Mouse (Mus musculus): ENCODE measurements around the gene Cxcr4.

The Cxcr4 gene

DNA sequence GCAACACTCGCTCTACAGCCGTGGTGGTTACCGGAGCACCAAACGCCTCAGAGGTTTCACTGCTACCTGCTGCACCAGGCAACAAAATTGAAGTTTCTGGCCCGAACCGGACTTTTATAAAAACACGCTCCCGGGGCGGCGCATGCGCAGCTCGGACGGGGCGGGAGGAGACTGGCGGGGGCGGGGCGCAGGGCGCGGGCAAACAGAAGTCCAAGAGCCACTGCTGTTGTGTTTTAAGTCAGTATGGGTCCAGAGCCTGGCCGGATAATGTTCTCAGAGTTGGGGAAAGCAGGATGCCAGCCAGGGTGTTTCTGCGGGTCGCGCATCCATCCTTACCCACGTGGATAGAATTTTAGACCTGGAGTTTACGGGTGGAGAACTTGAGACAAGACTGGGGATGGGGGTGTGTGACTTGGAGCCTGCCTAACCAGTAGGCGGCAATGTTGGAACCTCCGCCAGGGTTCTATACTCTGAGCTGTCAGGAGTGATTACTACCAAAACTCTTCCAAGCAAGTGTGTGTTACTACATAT is at the start of gene Cxcr4:
Gene Cxcr4 (minus strand): TSS at position 83 of the 531 bp plus-strand sequence.
- peak; percentile 53 for DNase-seq (ENCODE audit: low read depth, low spot score)

DNA sequence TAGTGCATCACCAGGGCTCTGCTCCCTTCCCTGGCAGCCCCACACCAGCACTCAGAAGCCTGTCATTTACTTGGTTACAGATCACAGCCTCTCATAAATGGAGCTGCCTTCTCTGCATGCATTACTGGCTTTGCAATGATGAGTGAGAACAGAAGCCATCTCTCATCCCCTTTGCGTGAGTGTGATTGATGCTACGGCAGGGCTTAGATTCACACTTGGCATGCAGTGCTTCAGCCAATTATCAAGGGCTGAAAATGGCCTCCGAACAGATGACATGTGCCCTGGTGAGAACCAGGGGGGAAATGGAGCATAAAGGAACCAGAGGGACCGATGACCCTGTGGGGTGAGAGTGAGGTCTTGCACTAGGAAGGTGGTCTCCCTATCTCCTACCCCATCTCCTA is 47.6 kb upstream of the Cxcr4 start:
- no peak for DNase-seq (ENCODE audit: low read depth, low spot score)

GRCm38 (mm10) chr1:128637230-128637740 is 45.2 kb upstream of the Cxcr4 start:
- no peak for DNase-seq (ENCODE audit: low read depth, low spot score)

GRCm38 (mm10) chr1:128636258-128637229 is 44.5 kb upstream of the Cxcr4 start:
- DNase-seq (ENCODE audit: low read depth, low spot score), result no peak

GRCm38 (mm10) chr1:128633711-128634379 is 41.8 kb upstream of the Cxcr4 start:
- no peak for DNase-seq (ENCODE audit: low read depth, low spot score)

DNA sequence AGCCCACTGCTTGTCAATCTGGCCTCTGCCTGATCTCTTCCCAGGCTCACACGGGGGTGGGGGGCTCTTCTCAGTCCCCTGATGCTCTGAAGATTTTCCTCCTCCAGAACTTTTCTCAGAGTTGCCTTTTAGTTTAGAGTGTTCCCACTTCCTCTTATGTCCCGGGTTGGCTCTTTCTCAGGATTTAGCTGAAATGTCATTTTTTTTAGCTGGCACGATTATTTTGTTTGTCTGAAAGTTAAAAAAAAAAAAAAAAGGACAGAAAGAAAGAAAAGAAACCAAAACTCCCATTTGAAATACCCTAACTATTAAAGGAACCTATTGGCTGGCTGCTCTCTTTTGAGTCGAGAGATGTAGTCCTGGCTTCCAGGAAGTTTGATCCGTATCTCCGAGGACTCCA is 40.4 kb upstream of the Cxcr4 start:
- no peak for DNase-seq (ENCODE audit: low read depth, low spot score)

DNA sequence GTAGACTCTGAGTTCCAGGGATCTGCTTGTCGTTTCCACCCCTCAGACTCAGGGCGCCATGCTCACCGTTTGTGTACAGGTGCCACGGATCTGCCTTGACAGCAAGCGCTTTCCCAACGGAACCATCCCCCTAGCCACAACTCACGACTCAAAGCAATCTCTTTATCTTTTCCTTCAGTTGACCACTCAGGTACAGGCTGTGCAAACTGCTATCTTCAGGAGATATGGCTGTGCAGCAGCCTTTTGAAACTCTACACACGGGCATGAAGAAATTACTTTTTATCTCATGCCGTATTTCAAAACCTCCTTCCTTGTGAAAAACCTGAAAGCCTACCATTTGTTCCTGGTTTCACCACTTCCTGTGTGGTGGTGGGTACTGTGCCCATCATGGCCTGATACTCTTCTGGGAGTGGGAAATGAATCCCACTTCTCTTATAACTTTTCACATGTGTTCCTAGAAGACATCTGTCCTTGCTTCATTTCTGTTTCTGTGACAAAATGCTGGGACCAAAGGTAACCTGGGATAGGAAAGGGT is 34.1 kb upstream of the Cxcr4 start:
- no peak for DNase-seq (ENCODE audit: low read depth, low spot score)

GRCm38 (mm10) chr1:128623594-128623887 is 31.4 kb upstream of the Cxcr4 start:
- DNase-seq (ENCODE audit: low read depth, low spot score), result no peak

GRCm38 (mm10) chr1:128622867-128623593 is 30.9 kb upstream of the Cxcr4 start:
- DNase-seq (ENCODE audit: low read depth, low spot score), result peak; percentile 21

GRCm38 (mm10) chr1:128617654-128618310 is 25.7 kb upstream of the Cxcr4 start:
- DNase-seq (ENCODE audit: low read depth, low spot score), result no peak

- DNase-seq (ENCODE audit: low read depth, low spot score), result no peak
Measured at GRCm38 (mm10) chr1:128616586-128616985, 24.5 kb upstream of the Cxcr4 start.

DNA sequence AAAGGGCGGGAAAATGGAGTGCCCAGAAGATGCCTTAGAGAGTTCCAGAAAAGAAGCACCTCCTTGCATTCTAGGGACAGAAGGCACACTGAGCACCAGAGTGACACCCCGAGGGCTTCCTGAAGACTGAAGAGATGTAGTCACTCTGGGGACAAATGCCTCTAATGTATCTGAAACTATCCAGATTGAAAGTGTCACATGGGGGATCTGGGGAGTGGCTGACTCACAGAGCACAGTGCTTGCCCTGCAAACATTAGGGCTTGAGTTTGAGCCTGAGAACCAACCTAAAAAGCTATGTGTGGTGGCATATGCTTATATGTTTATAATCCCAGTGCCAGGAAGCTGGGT is 23.3 kb upstream of the Cxcr4 start:
- DNase-seq (ENCODE audit: low read depth, low spot score), result no peak

GRCm38 (mm10) chr1:128614653-128615458 is 22.8 kb upstream of the Cxcr4 start:
- DNase-seq (ENCODE audit: low read depth, low spot score), result no peak

DNA sequence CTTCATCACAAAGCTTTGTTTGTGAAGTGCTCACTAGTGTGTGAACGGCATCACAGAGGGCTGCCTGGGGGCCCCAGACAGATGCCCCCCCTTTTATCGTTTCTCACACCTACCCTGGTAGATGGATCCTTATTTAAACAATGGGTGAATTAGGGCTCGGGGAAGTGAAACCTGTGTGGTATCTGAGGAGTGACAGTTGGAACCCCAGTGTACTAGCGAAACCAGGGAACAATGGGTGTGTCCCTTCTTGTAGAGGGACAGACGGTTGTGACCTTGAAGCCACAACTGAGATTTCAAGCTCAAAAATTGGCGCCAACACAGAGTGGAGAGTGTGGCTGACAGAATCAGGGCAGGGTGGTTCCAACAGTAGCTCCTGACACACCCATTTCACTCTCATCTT is 16.0 kb upstream of the Cxcr4 start:
- no peak for DNase-seq (ENCODE audit: low read depth, low spot score)

GRCm38 (mm10) chr1:128607423-128607822 is 15.3 kb upstream of the Cxcr4 start:
- no peak for DNase-seq (ENCODE audit: low read depth, low spot score)

DNA sequence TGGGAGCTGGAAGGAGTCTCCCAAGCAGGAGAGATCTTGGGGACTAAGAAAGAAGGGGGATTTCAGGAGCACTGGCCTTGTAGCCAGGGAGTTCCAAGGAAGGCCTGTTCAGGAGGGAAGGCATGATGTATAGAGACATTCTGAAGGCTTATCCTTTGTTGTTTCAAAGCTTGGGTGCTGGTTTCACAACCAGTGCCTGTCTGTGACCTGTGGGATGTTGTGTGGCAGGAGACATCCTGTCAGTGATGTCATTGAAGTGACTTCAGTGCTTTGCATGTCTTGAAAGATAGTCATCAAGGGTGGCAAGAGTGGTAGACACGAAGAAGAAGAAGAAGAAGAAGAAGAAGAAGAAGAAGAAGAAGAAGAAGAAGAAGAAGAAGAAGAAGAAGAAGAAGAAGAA is 13.7 kb upstream of the Cxcr4 start:
- no peak for DNase-seq (ENCODE audit: low read depth, low spot score)

DNA sequence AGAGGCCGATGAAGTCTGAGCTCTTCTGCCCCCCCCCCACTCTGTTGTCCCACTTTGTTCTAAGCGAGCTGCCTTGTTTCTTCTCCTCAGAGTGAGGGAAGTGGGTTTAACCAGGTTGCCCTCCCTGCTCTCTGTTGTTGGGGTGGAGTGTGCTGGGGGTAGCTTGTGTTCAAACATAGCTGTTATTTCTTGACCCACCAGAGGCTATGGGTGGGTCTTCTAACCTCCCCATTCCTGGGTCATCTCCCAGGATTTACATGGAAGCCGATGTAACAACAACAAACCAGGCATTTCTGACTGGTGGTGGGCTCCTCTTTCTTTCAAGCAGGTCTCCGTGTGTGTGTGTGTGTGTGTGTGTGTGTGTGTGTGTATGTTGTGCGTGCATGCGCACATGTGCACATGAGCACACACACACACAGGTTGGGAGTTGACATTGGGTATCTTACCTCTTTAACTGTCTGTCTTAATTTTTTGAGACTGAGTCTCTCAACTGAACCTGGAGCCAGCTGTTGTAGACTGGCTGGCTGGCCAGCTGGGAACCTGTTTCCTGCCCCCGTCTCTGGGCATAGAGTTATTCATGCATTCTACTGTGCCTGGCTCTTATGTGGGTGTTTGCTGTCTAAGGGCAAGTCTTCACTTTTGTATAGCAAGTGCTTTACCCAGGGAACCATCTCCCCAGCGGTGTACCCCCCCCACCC is 10.7 kb upstream of the Cxcr4 start:
- DNase-seq (ENCODE audit: low read depth, low spot score), result no peak

DNA sequence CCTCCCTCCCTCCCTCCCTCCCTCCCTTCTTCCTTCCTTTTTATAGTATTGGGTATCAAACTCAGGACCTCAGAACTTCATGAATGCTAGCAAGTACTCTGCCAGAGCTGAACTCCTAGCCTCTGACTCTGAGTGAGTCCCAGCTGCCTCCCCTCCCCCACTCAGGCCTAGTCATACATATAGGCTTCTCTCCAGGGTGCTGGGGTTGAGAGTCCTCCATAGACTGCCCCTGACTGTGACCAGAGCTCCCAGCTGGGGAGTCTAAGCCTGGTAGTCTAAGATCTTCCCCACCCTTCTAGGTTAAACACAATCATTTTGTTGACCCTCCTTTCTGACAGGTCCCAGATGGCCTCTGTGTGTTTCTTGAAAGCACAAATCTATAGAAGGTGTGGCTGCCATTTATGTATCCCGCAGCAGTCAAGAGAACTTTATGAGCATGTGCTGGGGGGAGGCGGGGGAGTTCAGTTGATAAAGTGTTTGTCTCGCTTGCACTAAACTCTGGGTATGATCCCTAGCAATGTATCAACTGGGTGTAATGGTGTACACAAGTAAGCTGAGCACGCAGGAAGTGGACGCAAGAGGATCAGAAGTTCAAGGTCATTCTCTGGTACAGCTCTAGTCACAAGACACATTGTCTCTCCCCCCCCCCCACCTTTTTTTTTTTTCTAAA is 10.1 kb upstream of the Cxcr4 start:
- DNase-seq (ENCODE audit: low read depth, low spot score), result no peak

- DNase-seq (ENCODE audit: low read depth, low spot score), result no peak
Measured at GRCm38 (mm10) chr1:128601307-128601706, 9.2 kb upstream of the Cxcr4 start.
